Mouse (Mus musculus): ENCODE results near the gene 1700021F05Rik. TPM values are rescaled to one million over a fixed set of nuclear protein-coding genes. Genes with fewer than 3 reads are reported as not detected.

Gene 1700021F05Rik
- polyA plus RNA-seq, 1 experiment from 2014 or later: 84.7 TPM

DNA sequence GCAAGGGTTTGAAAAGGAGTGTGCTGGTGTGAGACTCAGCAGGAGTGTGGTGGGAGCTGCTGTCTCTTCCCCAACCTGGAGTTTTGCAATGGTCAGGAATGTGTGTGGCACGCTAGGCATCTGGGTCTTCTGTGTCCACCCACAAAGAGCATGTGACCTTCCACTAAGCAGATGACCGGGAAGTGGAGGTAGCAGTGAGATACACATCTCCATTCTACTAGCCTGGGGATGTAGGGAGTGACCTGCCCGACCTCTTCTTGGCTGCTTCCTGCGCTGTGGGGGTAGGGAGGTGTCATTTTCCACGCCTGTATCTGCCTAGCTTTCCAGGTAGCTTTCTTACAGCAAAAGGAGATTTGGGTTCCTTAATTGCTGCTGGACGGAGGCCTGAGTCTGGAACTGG lies 51.2 kb downstream of the 1700021F05Rik start:
- Histone ChIP-seq H3K4me3 (replicated peaks; ENCODE audit: low read depth, low read length) (no peak overlapping the region), H3K4me2 (ENCODE audit: low read length) (no peak overlapping the region), H3K27ac (peak overlapping the region; percentile 64; the same call in 1 of the 2 replicates), H3K36me3 (ENCODE audit: insufficient read depth, low read length) (no peaks in the 10 kb centered on the region; the same call in 1 of the 2 replicates), H3K27me3 (ENCODE audit: insufficient read depth, low read length) (no peaks in the 10 kb centered on the region), H3K9ac (ENCODE audit: low read depth, low read length) (no peak overlapping the region), H3K9me3 (replicated peaks; ENCODE audit: low read length) (no peaks in the 10 kb centered on the region), H3K4me1 (replicated peaks; ENCODE audit: insufficient read depth, low read length) (peaks cover 16% of the 10 kb centered on the region; the same call in 1 of the 2 replicates)
- TF ChIP-seq CTCF (IDR thresholded peaks at IDR 0.05; ENCODE audit: low read depth): no peak
- DNase-seq (ENCODE audit: low spot score) (peak; percentile 40), ATAC-seq (replicated peaks; ENCODE audit: low FRiP score, low read depth) (peak; percentile 55; the same call in 1 of the 2 replicates)
- 19% methylated on average over 6 of the region's 6 CpGs for WGBS

DNA sequence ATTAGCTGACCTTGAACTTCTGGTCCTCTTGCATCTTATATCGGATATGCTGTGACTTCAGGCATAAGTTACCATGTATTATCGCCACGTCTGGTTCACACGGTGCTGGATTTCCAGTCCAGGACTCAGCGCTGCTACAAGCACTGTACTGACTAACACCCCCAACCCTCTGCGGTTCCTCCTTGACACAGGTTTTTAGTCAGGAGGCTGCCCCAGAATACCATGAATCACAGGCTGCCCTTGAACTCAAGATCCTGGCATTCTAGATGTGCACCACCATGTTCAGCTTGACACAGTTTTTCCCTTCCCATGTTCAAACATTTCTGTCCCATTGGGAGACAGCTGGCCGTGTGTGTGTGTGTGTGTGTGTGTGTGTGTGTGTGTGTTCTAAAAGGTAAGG lies 51.7 kb downstream of the 1700021F05Rik start:
- DNase-seq (ENCODE audit: low spot score) (no peak), ATAC-seq (replicated peaks; ENCODE audit: low FRiP score, low read depth) (no peak)
- no peak for TF ChIP-seq CTCF (IDR thresholded peaks at IDR 0.05; ENCODE audit: low read depth)
- no peaks in the 10 kb centered on the region for H3K9me3 ChIP-seq (replicated peaks; ENCODE audit: low read length)
- H3K27ac ChIP-seq: 0 out of 2 replicates have a peak overlapping the region, but pooled peaks have one; percentile 22
- H3K4me2 ChIP-seq (ENCODE audit: low read length): no peak overlapping the region
- H3K4me3 ChIP-seq (replicated peaks; ENCODE audit: low read depth, low read length): no peak overlapping the region
- no peaks in the 10 kb centered on the region for H3K36me3 ChIP-seq (ENCODE audit: insufficient read depth, low read length)
- H3K9ac ChIP-seq (ENCODE audit: low read depth, low read length): no peak overlapping the region
- peaks cover 16% of the 10 kb centered on the region; the same call in 1 of the 2 replicates for H3K4me1 ChIP-seq (replicated peaks; ENCODE audit: insufficient read depth, low read length)
- no peaks in the 10 kb centered on the region for H3K27me3 ChIP-seq (ENCODE audit: insufficient read depth, low read length)
- WGBS: 76% methylated on average over 7 of the region's 7 CpGs

DNA sequence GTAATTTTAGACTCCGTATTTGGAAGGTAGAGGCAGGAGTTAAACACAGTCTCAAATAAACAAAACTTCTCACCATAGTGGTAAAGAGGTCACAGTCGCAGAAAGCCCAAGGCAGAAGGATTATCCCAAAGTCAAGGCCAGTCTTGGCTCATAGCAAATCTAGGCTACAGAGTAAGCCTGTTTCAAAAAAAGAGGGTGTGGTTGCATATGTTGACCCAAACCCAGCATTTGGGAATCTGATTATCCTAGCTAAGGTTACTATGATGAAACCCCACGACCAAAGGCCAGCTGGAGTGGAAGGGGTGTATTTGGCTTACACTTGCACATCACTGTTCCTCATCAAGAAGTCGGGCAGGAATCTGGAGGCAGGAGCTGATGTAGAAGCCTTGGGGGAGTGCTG lies 52.5 kb downstream of the 1700021F05Rik start:
- whole genome bisulfite sequencing: 65% methylated on average over 4 of the region's 4 CpGs

DNA sequence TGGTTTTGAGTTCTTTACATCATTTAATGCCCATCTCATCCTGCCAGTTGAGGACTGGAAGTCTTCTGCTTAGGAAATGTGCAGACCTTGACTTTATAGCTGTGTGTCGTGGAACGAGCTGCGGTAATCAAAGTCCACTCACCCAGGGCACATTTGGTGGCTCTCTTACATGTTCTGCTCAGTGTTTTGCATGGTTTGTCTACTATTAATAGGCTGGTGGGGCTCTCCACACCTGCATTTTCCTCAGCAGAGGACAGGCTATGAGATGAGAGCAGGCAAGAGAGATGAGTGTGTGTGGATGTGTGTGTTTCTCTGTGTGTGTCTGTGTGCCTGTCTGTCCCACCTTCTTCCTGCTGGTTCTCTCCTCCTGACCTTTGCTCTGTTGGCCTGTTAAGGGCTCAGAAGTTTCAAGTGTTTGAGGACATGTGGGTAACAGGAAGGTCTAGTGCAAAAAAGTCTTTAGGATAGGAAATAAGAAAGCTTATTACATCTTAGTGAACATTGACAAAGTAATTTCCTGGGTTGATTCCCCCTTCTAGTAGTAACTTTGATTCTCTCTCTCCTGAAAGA lies 53.3 kb downstream of the 1700021F05Rik start:
- Histone ChIP-seq H3K4me2 (ENCODE audit: low read length) (no peak overlapping the region), H3K9ac (ENCODE audit: low read depth, low read length) (no peak overlapping the region), H3K4me3 (replicated peaks; ENCODE audit: low read depth, low read length) (no peak overlapping the region), H3K4me1 (replicated peaks; ENCODE audit: insufficient read depth, low read length) (peaks cover 22% of the 10 kb centered on the region; the same call in 1 of the 2 replicates), H3K27ac (no peak overlapping the region), H3K36me3 (ENCODE audit: insufficient read depth, low read length) (no peaks in the 10 kb centered on the region), H3K27me3 (ENCODE audit: insufficient read depth, low read length) (no peaks in the 10 kb centered on the region), H3K9me3 (replicated peaks; ENCODE audit: low read length) (no peaks in the 10 kb centered on the region)
- no peak for DNase-seq (ENCODE audit: low spot score)
- 55% methylated on average over 3 of the region's 3 CpGs for WGBS
- ATAC-seq (replicated peaks; ENCODE audit: low FRiP score, low read depth): no peak
- no peak for TF ChIP-seq CTCF (IDR thresholded peaks at IDR 0.05; ENCODE audit: low read depth)

More for the DNA sequence above, 52.5 kb downstream of the 1700021F05Rik start:
- ATAC-seq (replicated peaks; ENCODE audit: low FRiP score, low read depth) (no peak), DNase-seq (ENCODE audit: low spot score) (no peak)
- H3K27me3 ChIP-seq (ENCODE audit: insufficient read depth, low read length): no peaks in the 10 kb centered on the region
- H3K4me1 ChIP-seq (replicated peaks; ENCODE audit: insufficient read depth, low read length): peaks cover 22% of the 10 kb centered on the region; the same call in 1 of the 2 replicates
- H3K36me3 ChIP-seq (ENCODE audit: insufficient read depth, low read length): no peaks in the 10 kb centered on the region
- H3K9me3 ChIP-seq (replicated peaks; ENCODE audit: low read length): no peaks in the 10 kb centered on the region
- H3K4me3 ChIP-seq (replicated peaks; ENCODE audit: low read depth, low read length): no peak overlapping the region
- no peak overlapping the region for H3K9ac ChIP-seq (ENCODE audit: low read depth, low read length)
- no peak overlapping the region for H3K4me2 ChIP-seq (ENCODE audit: low read length)
- H3K27ac ChIP-seq: no peak overlapping the region
- TF ChIP-seq CTCF (IDR thresholded peaks at IDR 0.05; ENCODE audit: low read depth): no peak

DNA sequence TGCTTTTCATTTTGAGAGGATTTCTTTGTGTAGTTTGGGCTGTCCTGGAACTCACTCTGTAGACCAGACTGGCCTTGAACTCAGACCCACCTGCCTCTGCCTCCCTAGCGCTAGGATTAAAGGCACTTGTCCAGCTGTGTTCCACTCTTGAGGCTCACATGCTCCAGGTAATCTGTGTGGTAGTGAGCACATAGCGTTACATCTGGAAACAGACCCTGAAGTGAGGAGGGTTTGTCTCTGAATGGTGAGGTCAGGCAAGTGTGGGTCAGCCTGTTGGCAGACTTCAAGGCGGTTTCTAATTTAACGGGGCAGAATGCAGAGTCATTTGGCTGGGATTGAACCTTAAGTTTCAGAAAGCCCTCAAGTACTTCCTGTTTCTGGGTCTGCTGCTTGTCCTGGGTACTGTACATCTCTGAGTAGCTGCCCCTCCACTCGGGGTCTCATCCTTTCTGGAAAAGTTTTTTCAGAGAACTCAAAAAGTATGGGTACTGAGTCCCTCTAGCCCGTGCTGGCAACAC lies 55.0 kb downstream of the 1700021F05Rik start:
- no peak overlapping the region for H3K4me2 ChIP-seq (ENCODE audit: low read length)
- H3K27ac ChIP-seq: no peak overlapping the region
- 73% methylated on average over 6 of the region's 6 CpGs for WGBS
- no peaks in the 10 kb centered on the region for H3K36me3 ChIP-seq (ENCODE audit: insufficient read depth, low read length)
- DNase-seq (ENCODE audit: low spot score) (no peak), ATAC-seq (replicated peaks; ENCODE audit: low FRiP score, low read depth) (no peak)
- H3K4me1 ChIP-seq (replicated peaks; ENCODE audit: insufficient read depth, low read length): peaks cover 27% of the 10 kb centered on the region; the same call in 1 of the 2 replicates
- TF ChIP-seq CTCF (IDR thresholded peaks at IDR 0.05; ENCODE audit: low read depth): no peak
- H3K27me3 ChIP-seq (ENCODE audit: insufficient read depth, low read length): no peaks in the 10 kb centered on the region
- H3K9me3 ChIP-seq (replicated peaks; ENCODE audit: low read length): no peaks in the 10 kb centered on the region
- no peak overlapping the region for H3K9ac ChIP-seq (ENCODE audit: low read depth, low read length)
- H3K4me3 ChIP-seq (replicated peaks; ENCODE audit: low read depth, low read length): no peak overlapping the region

DNA sequence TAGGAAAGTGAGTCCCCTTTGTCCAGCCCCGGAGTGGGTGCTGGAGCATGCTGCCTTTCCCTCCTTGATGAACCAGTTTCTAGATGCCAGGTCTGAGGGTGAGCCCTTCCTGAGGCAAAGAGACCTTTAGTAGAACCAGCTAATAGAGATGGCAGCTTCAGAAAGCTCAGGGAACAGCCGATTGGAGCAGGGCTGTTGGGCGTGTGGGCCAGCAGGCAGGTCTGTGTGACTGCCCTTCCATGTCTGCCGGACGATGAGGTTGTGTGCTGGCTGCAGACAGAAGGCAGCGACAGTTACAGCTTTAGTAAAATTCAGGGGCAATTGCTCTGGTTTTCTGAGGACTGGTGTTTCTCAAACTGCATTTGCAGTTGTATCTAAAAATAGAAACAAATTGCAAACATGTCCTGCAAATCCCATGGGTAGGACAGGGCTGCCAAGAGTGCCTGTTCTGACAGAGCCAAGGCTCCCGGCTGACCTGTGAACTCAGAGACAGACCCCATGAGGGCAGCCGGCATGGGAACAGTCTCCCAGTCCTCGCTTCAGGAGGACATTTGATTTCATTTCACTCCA lies 57.3 kb downstream of the 1700021F05Rik start:
- peak overlapping the region; percentile 77 for H3K27ac ChIP-seq
- H3K36me3 ChIP-seq (ENCODE audit: insufficient read depth, low read length): no peaks in the 10 kb centered on the region
- H3K9me3 ChIP-seq (replicated peaks; ENCODE audit: low read length): no peaks in the 10 kb centered on the region
- 27% methylated on average over 9 of the region's 9 CpGs for WGBS
- peaks cover 15% of the 10 kb centered on the region; the same call in 1 of the 2 replicates for H3K4me1 ChIP-seq (replicated peaks; ENCODE audit: insufficient read depth, low read length)
- H3K4me2 ChIP-seq (ENCODE audit: low read length): peak overlapping the region; percentile 33
- ATAC-seq (replicated peaks; ENCODE audit: low FRiP score, low read depth): no peak
- no peak for TF ChIP-seq CTCF (IDR thresholded peaks at IDR 0.05; ENCODE audit: low read depth)
- no peaks in the 10 kb centered on the region for H3K27me3 ChIP-seq (ENCODE audit: insufficient read depth, low read length)
- H3K9ac ChIP-seq (ENCODE audit: low read depth, low read length): 0 out of 2 replicates have a peak overlapping the region, but pooled peaks have one; percentile 27
- H3K4me3 ChIP-seq (replicated peaks; ENCODE audit: low read depth, low read length): no peak overlapping the region
- no peak for DNase-seq (ENCODE audit: low spot score)
